Mouse (Mus musculus) limb, embryonic 14.5 days (tissue): ENCODE results near the gene Fbxl13. TPM values are rescaled to one million over a fixed set of nuclear protein-coding genes. Genes with fewer than 3 reads are reported as not detected.

Experiments
- ATAC-seq: fragments of 200-750 bp; cut with Nextera tagmentation; 2 replicates; pipeline ENCODE4 v1.8.0; 2017; ENCODE audit warnings: low read depth, moderate number of reproducible peaks, moderate TSS enrichment; ENCODE audit not compliant: low FRiP score
- DNase-seq: peaks from one replicate; pipeline ENCODE4 v3.0.0-alpha.2; 2015; ENCODE audit warnings: low spot score
- H3K27ac ChIP-seq: fragments of 300-500 bp; sonication (generic); replicated peaks from 2 replicates; pipeline ENCODE4 v1.5.1; 2014; ENCODE audit warnings: low read depth, mild to moderate bottlenecking, low read length, moderate library complexity, mixed read lengths
- H3K27me3 ChIP-seq: fragments of 300-500 bp; sonication (generic); 2 replicates; pipeline ENCODE4 v1.6.1; 2014; ENCODE audit warnings: low read length, mixed read lengths; ENCODE audit not compliant: control insufficient read depth, insufficient read depth
- H3K36me3 ChIP-seq: fragments of 300-500 bp; sonication (generic); 2 replicates; pipeline ENCODE4 v1.6.1; 2014; ENCODE audit warnings: mild to moderate bottlenecking, low read length, moderate library complexity, mixed read lengths; ENCODE audit not compliant: control insufficient read depth, insufficient read depth
- H3K4me1 ChIP-seq: fragments of 300-500 bp; sonication (generic); 2 replicates; pipeline ENCODE4 v1.6.1; 2014; ENCODE audit warnings: antibody characterized with exemption, low read length, mixed read lengths; ENCODE audit not compliant: control insufficient read depth, insufficient read depth
- H3K4me2 ChIP-seq: fragments of 300-500 bp; sonication (generic); replicated peaks from 2 replicates; pipeline ENCODE4 v1.6.1; 2014; ENCODE audit warnings: low read depth, mild to moderate bottlenecking, low read length, moderate library complexity; ENCODE audit not compliant: severe bottlenecking
- H3K4me3 ChIP-seq: fragments of 300-500 bp; sonication (generic); replicated peaks from 2 replicates; pipeline ENCODE4 v1.5.1; 2014; ENCODE audit warnings: low read length
- H3K9ac ChIP-seq: fragments of 300-500 bp; sonication (generic); 2 replicates; pipeline ENCODE4 v1.6.1; 2014; ENCODE audit warnings: mild to moderate bottlenecking, low read depth, low read length, moderate library complexity; ENCODE audit not compliant: severe bottlenecking
- H3K9me3 ChIP-seq: fragments of 300-500 bp; sonication (generic); 2 replicates; pipeline ENCODE4 v1.6.1; 2016; ENCODE audit warnings: low read length; ENCODE audit not compliant: control insufficient read depth
- POLR2A ChIP-seq: fragments of 200-500 bp; IDR thresholded peaks from 2 replicates; pipeline ENCODE4 v1.8.0; 2012; ENCODE audit warnings: inconsistent platforms, mild to moderate bottlenecking, moderate library complexity, borderline replicate concordance; ENCODE audit not compliant: insufficient read depth, insufficient read length; ENCODE audit errors: extremely low read depth
- WGBS: fragments of 180-500 bp; shearing (Covaris S2); extraction: QIAGEN DNeasy Blood & Tissue Kit; methylation state at CpG from one replicate; pipeline ENCODE4 v1.1.7; 2014; 5-methylcytosine and 5-hydroxymethylcytosine counted together
- polyA plus RNA-seq, 2 experiments: library from polyadenylated mRNA; depleted of rRNA in 1 of 2; stranded (reverse) in 1 of 2; unstranded in 1 of 2; fragments of >200 nt; fragmentation: Nextera tagmentation in 1 of 2; extraction: Ambion mirVana in 1 of 2; gene quantifications; 2 replicates each; pipeline versions ENCODE4 v1.2.1 to v1.2.3; 2012 to 2014

Gene Fbxl13
- polyA plus RNA-seq, 2 experiments: 0.15 to 0.25 TPM

GRCm38 (mm10) chr5:21675494-21675893 is 30.1 kb upstream of the Fbxl13 start:
- no peaks in the 10 kb centered on the region for H3K27me3 ChIP-seq
- H3K36me3 ChIP-seq: peaks cover 5% of the 10 kb centered on the region; the same call in 1 of the 2 replicates
- no peak overlapping the region for H3K27ac ChIP-seq
- H3K9me3 ChIP-seq: no peaks in the 10 kb centered on the region
- H3K4me2 ChIP-seq: no peak overlapping the region
- 0 out of 2 replicates have a peak, but pooled peaks cover 2% of the 10 kb centered on the region for H3K4me1 ChIP-seq
- DNase-seq (no peak), ATAC-seq (no peak)
- H3K4me3 ChIP-seq: no peak overlapping the region
- H3K9ac ChIP-seq: no peak overlapping the region
- 95% methylated on average over 23 of the region's 23 CpGs for WGBS
- no peak for TF ChIP-seq POLR2A

GRCm38 (mm10) chr5:21675019-21675418 is 29.6 kb upstream of the Fbxl13 start:
- no peak for DNase-seq
- no peaks in the 10 kb centered on the region for H3K9me3 ChIP-seq
- 0 out of 2 replicates have a peak, but pooled peaks cover 2% of the 10 kb centered on the region for H3K4me1 ChIP-seq
- H3K9ac ChIP-seq: no peak overlapping the region
- TF ChIP-seq POLR2A: no peak
- no peaks in the 10 kb centered on the region for H3K27me3 ChIP-seq
- peaks cover 5% of the 10 kb centered on the region; the same call in 1 of the 2 replicates for H3K36me3 ChIP-seq
- 72% methylated on average over 12 of the region's 12 CpGs for whole genome bisulfite sequencing
- H3K27ac ChIP-seq: no peak overlapping the region
- no peak for ATAC-seq
- no peak overlapping the region for H3K4me2 ChIP-seq
- no peak overlapping the region for H3K4me3 ChIP-seq

GRCm38 (mm10) chr5:21673742-21674141 is 28.3 kb upstream of the Fbxl13 start:
- no peaks in the 10 kb centered on the region for H3K27me3 ChIP-seq
- H3K4me1 ChIP-seq: 0 out of 2 replicates have a peak, but pooled peaks cover 2% of the 10 kb centered on the region
- H3K4me2 ChIP-seq: no peak overlapping the region
- H3K36me3 ChIP-seq: peaks cover 5% of the 10 kb centered on the region; the same call in 1 of the 2 replicates
- no peak overlapping the region for H3K27ac ChIP-seq
- no peak overlapping the region for H3K4me3 ChIP-seq
- H3K9me3 ChIP-seq: no peaks in the 10 kb centered on the region
- WGBS: 62% methylated on average over 9 of the region's 9 CpGs
- no peak overlapping the region for H3K9ac ChIP-seq
- TF ChIP-seq POLR2A: no peak
- DNase-seq (no peak), ATAC-seq (no peak)

GRCm38 (mm10) chr5:21672812-21673635 is 27.6 kb upstream of the Fbxl13 start:
- TF ChIP-seq POLR2A: no peak
- H3K27me3 ChIP-seq: no peaks in the 10 kb centered on the region
- 47% methylated on average over 23 of the region's 23 CpGs for WGBS
- ATAC-seq (no peak), DNase-seq (no peak)
- peaks cover 5% of the 10 kb centered on the region; the same call in 1 of the 2 replicates for H3K36me3 ChIP-seq
- H3K9ac ChIP-seq: no peak overlapping the region
- H3K9me3 ChIP-seq: no peaks in the 10 kb centered on the region
- H3K27ac ChIP-seq: no peak overlapping the region
- H3K4me1 ChIP-seq: 0 out of 2 replicates have a peak, but pooled peaks cover 2% of the 10 kb centered on the region
- H3K4me2 ChIP-seq: peak overlapping the region; percentile 21; the same call in 1 of the 2 replicates
- H3K4me3 ChIP-seq: no peak overlapping the region

GRCm38 (mm10) chr5:21669307-21669706 is 23.9 kb upstream of the Fbxl13 start:
- no peak overlapping the region for H3K27ac ChIP-seq
- no peak overlapping the region for H3K4me3 ChIP-seq
- no peak overlapping the region for H3K4me2 ChIP-seq
- H3K4me1 ChIP-seq: 0 out of 2 replicates have a peak, but pooled peaks cover 2% of the 10 kb centered on the region
- no peaks in the 10 kb centered on the region for H3K27me3 ChIP-seq
- H3K36me3 ChIP-seq: peaks cover under 1% of the 10 kb centered on the region; the same call in 1 of the 2 replicates
- ATAC-seq: no peak
- no peak for DNase-seq
- no peak for TF ChIP-seq POLR2A
- no peaks in the 10 kb centered on the region for H3K9me3 ChIP-seq
- 75% methylated on average over 2 of the region's 2 CpGs for WGBS
- H3K9ac ChIP-seq: no peak overlapping the region
